Mouse (Mus musculus): ENCODE measurements around the gene Mixl1. TPM values are rescaled to one million over a fixed set of nuclear protein-coding genes. Genes with fewer than 3 reads are reported as not detected.

The Mixl1 gene
- total RNA-seq (2021): not detected
- long read RNA-seq, experiment 1: 0 reads
- long read RNA-seq, experiment 2: 0 reads

- Histone ChIP-seq H3K4me3 (no peak within 1 kb of the TSS; the same call in 1 of the 2 replicates), H3K27ac (no peak within 1 kb of the TSS)
- peak in 1 of 2 experiments; percentile 9 for DNase-seq (ENCODE audit: extremely low spot score in 1 of 2, low spot score in 2 of 2)
- intact Hi-C loops (cut with DNase I): no loop called here
- TF ChIP-seq CTCF (IDR thresholded peaks at IDR 0.05): no peak
Observed at GRCm38 (mm10) chr1:180696626-180697352, at the start of gene Mixl1. Mixl1 (minus strand) TSS chr1:180697034.

- DNase-seq (ENCODE audit: extremely low spot score in 1 of 2, low spot score in 2 of 2): no peak
- Histone ChIP-seq H3K4me3 (no peak overlapping the region), H3K27ac (no peak overlapping the region)
- no peak for TF ChIP-seq CTCF (IDR thresholded peaks at IDR 0.05)
- intact Hi-C loops (cut with DNase I): no loop called here
Observed at GRCm38 (mm10) chr1:180729231-180729630, 32.4 kb upstream of the Mixl1 start.

GRCm38 (mm10) chr1:180726183-180726582, 29.3 kb upstream of the Mixl1 start:
- peak overlapping the region; percentile 81 for H3K27ac ChIP-seq
- no peak; the same call in 1 of the 2 replicates for TF ChIP-seq CTCF (IDR thresholded peaks at IDR 0.05)
- intact Hi-C loops (cut with DNase I): no loop called here
- H3K4me3 ChIP-seq: peak overlapping the region; percentile 100
- DNase-seq (ENCODE audit: extremely low spot score in 1 of 2, low spot score in 2 of 2): no peak

- DNase-seq (ENCODE audit: extremely low spot score in 1 of 2, low spot score in 2 of 2): peak; percentile 89 to 90
- TF ChIP-seq CTCF (IDR thresholded peaks at IDR 0.05): no peak; the same call in none of the 2 replicates
- Histone ChIP-seq H3K27ac (peak within 1 kb of the TSS; percentile 81), H3K4me3 (peak within 1 kb of the TSS; percentile 100)
- intact Hi-C loops (cut with DNase I): no loop called here
Observed at GRCm38 (mm10) chr1:180725704-180726179, 28.9 kb upstream of the Mixl1 start, which contains the start of gene Acbd3. Acbd3 (plus strand) TSS chr1:180726043.

- DNase-seq (ENCODE audit: extremely low spot score in 1 of 2, low spot score in 2 of 2): no peak
- no peak overlapping the region for H3K4me3 ChIP-seq
- no peak for TF ChIP-seq CTCF (IDR thresholded peaks at IDR 0.05)
- intact Hi-C loops (cut with DNase I): loop anchor here (5.0 kb wide), 1 partner anchor 89 kb away; the partner anchor contains the start of gene H3f3a
- no peak overlapping the region for H3K27ac ChIP-seq
Observed at GRCm38 (mm10) chr1:180723701-180724238, 26.9 kb upstream of the Mixl1 start.

GRCm38 (mm10) chr1:180722608-180723007, 25.8 kb upstream of the Mixl1 start:
- intact Hi-C loops (cut with DNase I): loop anchor here (5.0 kb wide), 1 partner anchor 90 kb away; the partner anchor contains the start of gene H3f3a
- Histone ChIP-seq H3K4me3 (no peak overlapping the region), H3K27ac (no peak overlapping the region)
- no peak for TF ChIP-seq CTCF (IDR thresholded peaks at IDR 0.05)
- DNase-seq (ENCODE audit: extremely low spot score in 1 of 2, low spot score in 2 of 2): no peak

GRCm38 (mm10) chr1:180719951-180720689, 23.3 kb upstream of the Mixl1 start:
- intact Hi-C loops (cut with DNase I): loop anchor here (1.0 to 5.0 kb wide), 2 partner anchors 44 to 92 kb away; partner anchors contain the start of gene H3f3a
- H3K27ac ChIP-seq: no peak overlapping the region
- peak; percentile 73 for DNase-seq (ENCODE audit: extremely low spot score in 1 of 2, low spot score in 2 of 2)
- peak; percentile 97 for TF ChIP-seq CTCF (IDR thresholded peaks at IDR 0.05)
- no peak overlapping the region for H3K4me3 ChIP-seq

- no peak for DNase-seq (ENCODE audit: extremely low spot score in 1 of 2, low spot score in 2 of 2)
- TF ChIP-seq CTCF (IDR thresholded peaks at IDR 0.05): no peak
- H3K4me3 ChIP-seq: no peak overlapping the region
- intact Hi-C loops (cut with DNase I): no loop called here
- no peak overlapping the region for H3K27ac ChIP-seq
Observed at GRCm38 (mm10) chr1:180719483-180719882, 22.6 kb upstream of the Mixl1 start.

GRCm38 (mm10) chr1:180718756-180719155, 21.9 kb upstream of the Mixl1 start:
- no peak overlapping the region for H3K27ac ChIP-seq
- intact Hi-C loops (cut with DNase I): no loop called here
- H3K4me3 ChIP-seq: no peak overlapping the region
- TF ChIP-seq CTCF (IDR thresholded peaks at IDR 0.05): no peak
- no peak for DNase-seq (ENCODE audit: extremely low spot score in 1 of 2, low spot score in 2 of 2)

- DNase-seq (ENCODE audit: extremely low spot score in 1 of 2, low spot score in 2 of 2): no peak
- intact Hi-C loops (cut with DNase I): no loop called here
- Histone ChIP-seq H3K4me3 (no peak overlapping the region), H3K27ac (no peak overlapping the region)
- no peak for TF ChIP-seq CTCF (IDR thresholded peaks at IDR 0.05)
Observed at GRCm38 (mm10) chr1:180708935-180709776, 12.3 kb upstream of the Mixl1 start.

- intact Hi-C loops (cut with DNase I): no loop called here
- DNase-seq (ENCODE audit: extremely low spot score in 1 of 2, low spot score in 2 of 2): no peak
- TF ChIP-seq CTCF (IDR thresholded peaks at IDR 0.05): no peak
- Histone ChIP-seq H3K4me3 (no peak overlapping the region), H3K27ac (no peak overlapping the region)
Observed at GRCm38 (mm10) chr1:180707813-180708212, 11.0 kb upstream of the Mixl1 start.

All from left cerebral cortex, adult 2 months (tissue).